Mouse (Mus musculus) lung, embryonic 16.5 days (tissue): Measurements from ENCODE around the gene Mslnl. TPM values are rescaled to one million over a fixed set of nuclear protein-coding genes. Genes with fewer than 3 reads are reported as not detected.

Source experiments
- ATAC-seq: fragments of 200-750 bp; cut with Nextera tagmentation; 2 replicates; pipeline ENCODE4 v1.8.0; 2017; ENCODE audit warnings: low read depth, mild to moderate bottlenecking, moderate library complexity
- H3K27ac ChIP-seq: fragments of 300-500 bp; sonication (generic); 2 replicates; pipeline ENCODE4 v1.5.1; 2014; ENCODE audit warnings: mild to moderate bottlenecking, control low read depth, low read length
- H3K27me3 ChIP-seq: fragments of 300-500 bp; sonication (generic); 2 replicates; pipeline ENCODE4 v1.6.1; 2014; ENCODE audit warnings: low read depth, low read length, mixed read lengths; ENCODE audit not compliant: control insufficient read depth, insufficient read depth
- H3K36me3 ChIP-seq: fragments of 300-500 bp; sonication (generic); 2 replicates; pipeline ENCODE4 v1.6.1; 2014; ENCODE audit warnings: low read length; ENCODE audit not compliant: control insufficient read depth, insufficient read depth
- H3K4me1 ChIP-seq: fragments of 300-500 bp; sonication (generic); replicated peaks from 2 replicates; pipeline ENCODE4 v1.6.1; 2014; ENCODE audit warnings: low read length, mixed read lengths; ENCODE audit not compliant: control insufficient read depth, insufficient read depth
- H3K4me2 ChIP-seq: fragments of 300-500 bp; sonication (generic); 2 replicates; pipeline ENCODE4 v1.6.1; 2014; ENCODE audit warnings: low read depth, low read length, control low read depth
- H3K4me3 ChIP-seq: fragments of 300-500 bp; sonication (generic); 2 replicates; pipeline ENCODE4 v1.5.1; 2014; ENCODE audit warnings: mild to moderate bottlenecking, low read length, control low read depth
- H3K9ac ChIP-seq: fragments of 300-500 bp; sonication (generic); 2 replicates; pipeline ENCODE4 v1.6.1; 2014; ENCODE audit warnings: low read length, control low read depth
- H3K9me3 ChIP-seq: fragments of 300-500 bp; sonication (generic); 2 replicates; pipeline ENCODE4 v1.6.1; 2016; ENCODE audit warnings: low read length; ENCODE audit not compliant: control insufficient read depth
- WGBS: fragments of 180-500 bp; shearing (Covaris S2); extraction: QIAGEN DNeasy Blood & Tissue Kit; methylation state at CpG from one replicate; pipeline ENCODE4 v1.1.7; 2014; 5-methylcytosine and 5-hydroxymethylcytosine counted together
- microRNA-seq: library from miRNA; unstranded; fragments of <30 nt; microRNA quantifications from one replicate; pipeline ENCODE4, GENCODE M21; 2016
- polyA plus RNA-seq: library from polyadenylated mRNA; unstranded; fragments of >200 nt; fragmentation: Nextera tagmentation; extraction: Ambion mirVana; gene quantifications from 2 replicates; pipeline ENCODE4 v1.2.1, GENCODE M21; 2015

Mslnl gene
- polyA plus RNA-seq, 1 experiment from 2014 or later = 1.4 TPM

DNA sequence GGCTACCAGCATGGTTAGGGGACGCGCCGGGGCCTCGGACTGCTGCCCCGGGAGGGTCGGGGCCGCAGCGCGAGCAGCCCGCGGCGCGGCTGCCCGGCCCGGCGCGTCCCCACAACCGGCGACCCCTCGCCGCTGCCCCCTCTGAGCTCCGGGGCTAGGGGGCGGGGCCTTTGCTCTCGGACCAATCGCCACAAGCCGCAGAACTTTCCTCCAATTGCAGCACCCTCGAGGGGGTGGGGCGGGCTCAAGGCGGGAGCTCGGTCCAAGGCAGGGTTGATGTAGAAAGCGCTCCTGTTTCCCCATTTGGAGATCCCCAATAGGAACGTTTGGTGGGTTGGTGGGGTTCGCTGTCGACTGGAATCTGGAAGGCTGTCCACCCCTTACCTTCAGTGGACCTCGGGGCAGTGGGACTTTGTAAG is 61.1 kb downstream of the Mslnl start, which contains the start of gene Metrn:
Gene Metrn (minus strand): TSS at position 186 of the 419 bp plus-strand sequence.
- H3K4me2 ChIP-seq = peak within 1 kb of the TSS; percentile 87
- H3K27me3 ChIP-seq = no peaks in the 10 kb centered on the region
- H3K27ac ChIP-seq = peak within 1 kb of the TSS; percentile 2; the same call in 1 of the 2 replicates
- peak within 1 kb of the TSS; percentile 79 for H3K4me3 ChIP-seq
- H3K9ac ChIP-seq = peak within 1 kb of the TSS; percentile 77
- no peaks in the 10 kb centered on the region for H3K36me3 ChIP-seq
- under 1% methylated on average over 32 of the region's 35 CpGs for WGBS
- peaks cover 33% of the 10 kb centered on the region for H3K4me1 ChIP-seq
- no peaks in the 10 kb centered on the region for H3K9me3 ChIP-seq
- peak; percentile 86 for ATAC-seq

Small RNAs within 50 kb of the gene (microRNA-seq; reads per million reads assigned to microRNA genes)
- gene Gm25083 = not detected
- not detected for gene Mir6966

Other genes with a start within 250 kb of the Mslnl start
- 0.11 and 0.21 TPM in 2 replicates for gene Sstr5, start 238.8 kb upstream of the Mslnl start, polyA plus RNA-seq
- gene Sox8, start 165.4 kb upstream of the Mslnl start, polyA plus RNA-seq = 0.50 and 0.52 TPM in 2 replicates
- 26.9 TPM in 2 replicates for gene Lmf1, start 157.0 kb upstream of the Mslnl start, polyA plus RNA-seq
- gene Gng13, start 18.9 kb upstream of the Mslnl start, polyA plus RNA-seq = 2.5 and 2.8 TPM in 2 replicates
- gene Chtf18, start 8.6 kb upstream of the Mslnl start, polyA plus RNA-seq = 32.2 and 37.0 TPM in 2 replicates
- 25.0 and 26.6 TPM in 2 replicates for gene Rpusd1, start 8.4 kb upstream of the Mslnl start, polyA plus RNA-seq
- gene Msln, start 18.3 kb downstream of the Mslnl start, polyA plus RNA-seq = 42.8 and 68.0 TPM in 2 replicates
- gene Narfl, start 37.7 kb downstream of the Mslnl start, polyA plus RNA-seq = 27.8 and 30.9 TPM in 2 replicates
- gene Haghl, start 49.6 kb downstream of the Mslnl start, polyA plus RNA-seq = 57.5 and 57.7 TPM in 2 replicates
- 2.1 and 4.5 TPM in 2 replicates for gene Ccdc78, start 50.5 kb downstream of the Mslnl start, polyA plus RNA-seq
- gene Fam173a, start 56.9 kb downstream of the Mslnl start, polyA plus RNA-seq = 115 and 125 TPM in 2 replicates
- not detected in 2 replicates for gene AC134908.4, start 59.6 kb downstream of the Mslnl start, polyA plus RNA-seq
- gene Metrn, start 61.1 kb downstream of the Mslnl start, polyA plus RNA-seq = 43.3 and 44.2 TPM in 2 replicates
- 1.1 and 1.2 TPM in 2 replicates for gene Fbxl16, start 73.0 kb downstream of the Mslnl start, polyA plus RNA-seq
- gene Wdr24, start 87.6 kb downstream of the Mslnl start, polyA plus RNA-seq = 28.5 and 28.9 TPM in 2 replicates
- gene Jmjd8, start 92.8 kb downstream of the Mslnl start, polyA plus RNA-seq = 55.4 and 57.2 TPM in 2 replicates
- 314 and 316 TPM in 2 replicates for gene Stub1, start 97.4 kb downstream of the Mslnl start, polyA plus RNA-seq
- gene Rhbdl1, start 101.3 kb downstream of the Mslnl start, polyA plus RNA-seq = 0.68 and 1.5 TPM in 2 replicates
- 1.9 and 2.3 TPM in 2 replicates for gene Gm20683, start 105.7 kb downstream of the Mslnl start, polyA plus RNA-seq
- gene Rhot2, start 108.8 kb downstream of the Mslnl start, polyA plus RNA-seq = 18.3 and 18.6 TPM in 2 replicates
- 32.6 and 33.4 TPM in 2 replicates for gene Wdr90, start 125.5 kb downstream of the Mslnl start, polyA plus RNA-seq
- 20.6 and 21.6 TPM in 2 replicates for gene Mcrip2, start 132.7 kb downstream of the Mslnl start, polyA plus RNA-seq
- gene Mettl26, start 139.0 kb downstream of the Mslnl start, polyA plus RNA-seq = 54.2 and 58.4 TPM in 2 replicates
- 0.43 and 0.50 TPM in 2 replicates for gene Wfikkn1, start 144.8 kb downstream of the Mslnl start, polyA plus RNA-seq
- gene Rab40c, start 183.7 kb downstream of the Mslnl start, polyA plus RNA-seq = 23.4 and 26.5 TPM in 2 replicates
- 62.0 and 64.2 TPM in 2 replicates for gene Pigq, start 208.9 kb downstream of the Mslnl start, polyA plus RNA-seq
- 0.41 and 1.1 TPM in 2 replicates for gene Nhlrc4, start 208.9 kb downstream of the Mslnl start, polyA plus RNA-seq
- gene A930017K11Rik, start 216.5 kb downstream of the Mslnl start, polyA plus RNA-seq = 0.08 and 0.16 TPM in 2 replicates
- 21.1 TPM in 2 replicates for gene Capn15, start 249.8 kb downstream of the Mslnl start, polyA plus RNA-seq